Mouse (Mus musculus): ENCODE data around the gene Tas2r125. TPM values are rescaled to one million over a fixed set of nuclear protein-coding genes. Genes with fewer than 3 reads are reported as not detected.

Gene Tas2r125
- not detected for total RNA-seq (2023)

GRCm38 (mm10) chr6:132909351-132909750 is at the start of gene Tas2r125:
Gene Tas2r125, plus strand, starts transcription at chr6:132909651.

GRCm38 (mm10) chr6:132867708-132868107 is 41.7 kb upstream of the Tas2r125 start, which contains the start of gene Tas2r110:
Gene Tas2r110, plus strand, starts transcription at chr6:132868008.

GRCm38 (mm10) chr6:132892711-132893110 is 16.7 kb upstream of the Tas2r125 start, which contains the start of gene Tas2r113:
Gene Tas2r113, plus strand, starts transcription at chr6:132893011.

GRCm38 (mm10) chr6:132950802-132951201 is 41.4 kb downstream of the Tas2r125 start, which contains the start of gene Tas2r129:
Gene Tas2r129, plus strand, starts transcription at chr6:132951102.

GRCm38 (mm10) chr6:132957819-132958218 is 48.4 kb downstream of the Tas2r125 start, which contains the start of gene Tas2r131:
Gene Tas2r131, minus strand, starts transcription at chr6:132957919.

Other genes with a start within 250 kb of the Tas2r125 start
- gene Tas2r121, start 208.6 kb upstream of the Tas2r125 start, total RNA-seq (2023), result not detected
- gene Tas2r122, start 197.7 kb upstream of the Tas2r125 start, total RNA-seq (2023), result not detected
- gene Tas2r115, start 171.6 kb upstream of the Tas2r125 start, total RNA-seq (2023), result not detected
- gene Tas2r124, start 154.9 kb upstream of the Tas2r125 start, total RNA-seq (2023), result not detected
- gene Tas2r102, start 147.5 kb upstream of the Tas2r125 start, total RNA-seq (2023), result not detected
- gene Tas2r136, start 131.5 kb upstream of the Tas2r125 start, total RNA-seq (2023), result not detected
- gene Tas2r117, start 106.8 kb upstream of the Tas2r125 start, total RNA-seq (2023), result not detected
- not detected for gene Tas2r123, start 62.5 kb upstream of the Tas2r125 start, total RNA-seq (2023)
- gene Tas2r116, start 54.2 kb upstream of the Tas2r125 start, total RNA-seq (2023), result not detected
- gene Tas2r110, start 41.6 kb upstream of the Tas2r125 start, total RNA-seq (2023), result not detected
- not detected for gene Tas2r113, start 16.6 kb upstream of the Tas2r125 start, total RNA-seq (2023)
- not detected for gene Tas2r129, start 41.5 kb downstream of the Tas2r125 start, total RNA-seq (2023)
- gene Tas2r131, start 48.3 kb downstream of the Tas2r125 start, total RNA-seq (2023), result not detected
- gene Tas2r109, start 71.3 kb downstream of the Tas2r125 start, total RNA-seq (2023), result not detected
- not detected for gene Tas2r103, start 127.5 kb downstream of the Tas2r125 start, total RNA-seq (2023)
- gene Tas2r140, start 146.2 kb downstream of the Tas2r125 start, total RNA-seq (2023), result not detected
- 10 to 100 TPM; 18.4 to 19.1 TPM for gene Smim10l1, start 195.3 kb downstream of the Tas2r125 start, total RNA-seq (2023)